Mouse (Mus musculus): ENCODE data around the gene Kcnj1.

Kcnj1 gene

GRCm38 (mm10) chr9:32372202-32372601 lies at the start of gene Kcnj1:
Gene Kcnj1, plus strand, starts transcription at chr9:32372493.
- DNase-seq (ENCODE audit: low read depth, low spot score), result no peak

GRCm38 (mm10) chr9:32323610-32324009 lies 48.7 kb upstream of the Kcnj1 start:
- no peak for DNase-seq (ENCODE audit: low read depth, low spot score)

GRCm38 (mm10) chr9:32328777-32329176 lies 43.5 kb upstream of the Kcnj1 start:
- no peak for DNase-seq (ENCODE audit: low read depth, low spot score)

GRCm38 (mm10) chr9:32331162-32331561 lies 41.1 kb upstream of the Kcnj1 start:
- DNase-seq (ENCODE audit: low read depth, low spot score), result no peak

- no peak for DNase-seq (ENCODE audit: low read depth, low spot score)
Measured at GRCm38 (mm10) chr9:32335389-32336150, 36.7 kb upstream of the Kcnj1 start.

GRCm38 (mm10) chr9:32340831-32341230 lies 31.5 kb upstream of the Kcnj1 start:
- no peak for DNase-seq (ENCODE audit: low read depth, low spot score)

GRCm38 (mm10) chr9:32342929-32343328 lies 29.4 kb upstream of the Kcnj1 start:
- DNase-seq (ENCODE audit: low read depth, low spot score), result no peak

GRCm38 (mm10) chr9:32344051-32344450 lies 28.2 kb upstream of the Kcnj1 start, which contains the start of gene Kcnj5:
Gene Kcnj5, minus strand, starts transcription at chr9:32344350.
- no peak for DNase-seq (ENCODE audit: low read depth, low spot score)

- no peak for DNase-seq (ENCODE audit: low read depth, low spot score)
Measured at GRCm38 (mm10) chr9:32344489-32344888, 27.8 kb upstream of the Kcnj1 start.

GRCm38 (mm10) chr9:32348096-32348495 lies 24.2 kb upstream of the Kcnj1 start:
- DNase-seq (ENCODE audit: low read depth, low spot score), result no peak

GRCm38 (mm10) chr9:32349344-32349743 lies 22.9 kb upstream of the Kcnj1 start:
- DNase-seq (ENCODE audit: low read depth, low spot score), result no peak

GRCm38 (mm10) chr9:32350332-32350731 lies 22.0 kb upstream of the Kcnj1 start:
- peak; percentile 70 for DNase-seq (ENCODE audit: low read depth, low spot score)

- DNase-seq (ENCODE audit: low read depth, low spot score), result no peak
Measured at GRCm38 (mm10) chr9:32360770-32361169, 11.5 kb upstream of the Kcnj1 start.

- no peak for DNase-seq (ENCODE audit: low read depth, low spot score)
Measured at GRCm38 (mm10) chr9:32368812-32369211, 3.5 kb upstream of the Kcnj1 start.

GRCm38 (mm10) chr9:32369388-32369787 lies 2.9 kb upstream of the Kcnj1 start:
- no peak for DNase-seq (ENCODE audit: low read depth, low spot score)

- DNase-seq (ENCODE audit: low read depth, low spot score), result no peak
Measured at GRCm38 (mm10) chr9:32373656-32374055, 1.4 kb downstream of the Kcnj1 start.

DNA sequence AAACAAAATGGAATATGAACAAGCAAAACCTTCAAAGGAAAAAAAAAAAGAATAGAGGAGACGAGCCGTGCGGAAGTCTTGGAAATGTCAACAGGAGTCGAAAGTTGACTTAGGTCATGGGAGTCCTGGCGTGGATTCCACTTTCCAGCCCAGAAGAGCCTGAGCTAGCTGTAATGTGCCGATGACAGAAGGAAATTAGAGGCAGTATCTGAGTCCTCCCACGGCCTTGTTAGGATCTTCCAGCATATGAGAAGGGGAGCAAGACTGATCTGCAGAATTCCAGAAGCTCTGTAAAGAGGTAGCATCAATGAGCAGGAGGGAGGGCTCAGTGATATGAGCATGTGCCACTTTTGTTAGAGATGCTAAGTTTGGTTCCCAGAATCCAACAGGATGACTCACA lies 3.7 kb downstream of the Kcnj1 start:
- no peak for DNase-seq (ENCODE audit: low read depth, low spot score)

GRCm38 (mm10) chr9:32376863-32377590 lies 4.7 kb downstream of the Kcnj1 start:
- DNase-seq (ENCODE audit: low read depth, low spot score), result no peak

DNA sequence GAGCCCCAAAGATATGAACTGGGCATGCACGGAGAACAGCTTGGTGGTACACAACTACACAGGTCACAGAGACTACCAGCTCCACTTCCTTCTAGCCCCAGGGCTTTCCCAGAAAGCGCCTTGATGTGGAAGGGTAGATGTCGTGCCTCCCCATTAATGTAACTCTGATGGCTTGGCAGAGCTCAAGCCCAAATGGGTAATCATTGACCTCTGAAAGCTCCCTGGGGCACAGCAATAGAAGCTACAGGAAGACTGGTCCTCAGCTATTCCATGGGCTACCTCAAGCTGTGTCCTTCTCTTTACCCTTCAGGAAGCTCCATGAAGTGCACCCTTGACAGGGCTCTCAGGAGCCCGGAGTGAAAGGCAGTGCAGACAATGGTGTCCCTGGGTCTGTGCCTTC lies 12.6 kb downstream of the Kcnj1 start:
- DNase-seq (ENCODE audit: low read depth, low spot score), result no peak

DNA sequence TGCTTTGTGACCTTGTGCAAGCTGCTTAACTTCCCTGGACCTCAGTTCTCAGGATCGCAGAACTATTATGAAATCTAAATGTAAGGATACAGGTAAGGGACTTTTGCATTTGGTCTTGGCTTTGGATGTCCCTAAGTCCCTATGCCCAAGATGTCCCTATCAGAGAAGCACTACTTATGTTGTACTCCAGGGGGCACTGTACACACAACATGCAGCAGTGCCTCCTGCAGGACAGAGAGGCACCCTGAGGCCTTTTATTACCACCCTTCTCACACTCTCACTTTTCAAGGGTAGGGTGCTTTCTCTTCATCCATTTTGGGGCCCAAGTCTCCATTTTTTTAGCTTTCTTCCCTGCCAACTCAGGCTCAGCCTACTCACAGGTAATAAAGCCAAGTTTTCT lies 15.8 kb downstream of the Kcnj1 start:
- no peak for DNase-seq (ENCODE audit: low read depth, low spot score)

DNA sequence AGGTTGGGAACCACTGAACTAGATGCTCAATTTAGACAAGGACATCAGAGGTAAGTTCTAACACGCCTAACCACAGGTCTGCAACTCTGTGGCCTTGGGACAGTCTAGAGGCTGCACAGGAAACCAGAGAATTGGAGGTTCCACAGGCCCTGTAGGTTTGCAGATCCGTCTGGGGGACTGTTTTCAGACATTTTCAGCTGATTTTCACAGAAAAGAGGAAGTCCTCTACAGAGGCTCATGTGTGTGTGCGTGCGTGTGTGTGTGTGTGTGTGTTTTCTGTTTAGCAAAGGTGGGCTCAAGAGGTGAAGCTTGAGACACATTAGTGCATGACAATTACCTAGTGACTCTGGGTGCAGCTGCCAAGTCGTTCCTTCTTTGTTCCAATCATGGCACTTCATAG lies 18.8 kb downstream of the Kcnj1 start:
- no peak for DNase-seq (ENCODE audit: low read depth, low spot score)

- DNase-seq (ENCODE audit: low read depth, low spot score), result no peak
Measured at GRCm38 (mm10) chr9:32391701-32392100, 19.4 kb downstream of the Kcnj1 start.

GRCm38 (mm10) chr9:32392716-32393115 lies 20.4 kb downstream of the Kcnj1 start:
- no peak for DNase-seq (ENCODE audit: low read depth, low spot score)
